Mouse (Mus musculus): ENCODE results near the gene Adcy5. TPM values are rescaled to one million over a fixed set of nuclear protein-coding genes. Genes with fewer than 3 reads are reported as not detected.

Adcy5 gene
- total and polyA plus RNA-seq, 2 experiments, result 0.46 to 1.6 TPM

- no peaks in the 10 kb centered on the region for H3K4me1 ChIP-seq (ENCODE audit: control insufficient read depth, insufficient read depth, low read length)
- no peak overlapping the region for H3K4me3 ChIP-seq (ENCODE audit: insufficient read depth, low read depth, low read length)
- WGBS, result 82% methylated on average over 14 of the region's 14 CpGs
- no peak overlapping the region for H3K27ac ChIP-seq (replicated peaks; ENCODE audit: insufficient read depth, low read depth, low read length)
- peak; percentile 39 for DNase-seq (ENCODE audit: extremely low read depth, low read depth, low spot score)
- H3K36me3 ChIP-seq (ENCODE audit: control insufficient read depth, insufficient read depth, low read length), result no peaks in the 10 kb centered on the region
- no peak for TF ChIP-seq CTCF (IDR thresholded peaks at IDR 0.05; ENCODE audit: low read depth, low read length)
- TF ChIP-seq POLR2A (IDR thresholded peaks at IDR 0.05; ENCODE audit: extremely low read depth, insufficient read depth, low read length), result no peak
- no peak overlapping the region for H3K9ac ChIP-seq (ENCODE audit: low read depth, low read length)
- H3K79me2 ChIP-seq (ENCODE audit: control insufficient read depth, insufficient read depth, low read length), result no peaks in the 10 kb centered on the region
- no peaks in the 10 kb centered on the region for H3K27me3 ChIP-seq (ENCODE audit: control insufficient read depth, insufficient read depth, low read length)
Measured at GRCm38 (mm10) chr16:35224716-35225115, 70.0 kb downstream of the Adcy5 start.

- Histone ChIP-seq H3K27ac (replicated peaks; ENCODE audit: insufficient read depth, low read depth, low read length) (no peak overlapping the region), H3K27me3 (ENCODE audit: control insufficient read depth, insufficient read depth, low read length) (no peaks in the 10 kb centered on the region), H3K36me3 (ENCODE audit: control insufficient read depth, insufficient read depth, low read length) (no peaks in the 10 kb centered on the region), H3K79me2 (ENCODE audit: control insufficient read depth, insufficient read depth, low read length) (no peaks in the 10 kb centered on the region), H3K4me1 (ENCODE audit: control insufficient read depth, insufficient read depth, low read length) (no peaks in the 10 kb centered on the region), H3K9ac (ENCODE audit: low read depth, low read length) (no peak overlapping the region), H3K4me3 (ENCODE audit: insufficient read depth, low read depth, low read length) (no peak overlapping the region)
- WGBS, result 65% methylated on average over 11 of the region's 11 CpGs
- TF ChIP-seq CTCF (IDR thresholded peaks at IDR 0.05; ENCODE audit: low read depth, low read length) (no peak), POLR2A (IDR thresholded peaks at IDR 0.05; ENCODE audit: extremely low read depth, insufficient read depth, low read length) (no peak)
- no peak for DNase-seq (ENCODE audit: extremely low read depth, low read depth, low spot score)
Measured at GRCm38 (mm10) chr16:35229582-35229981, 74.9 kb downstream of the Adcy5 start.

GRCm38 (mm10) chr16:35232153-35232750 lies 77.6 kb downstream of the Adcy5 start:
- Histone ChIP-seq H3K27me3 (ENCODE audit: control insufficient read depth, insufficient read depth, low read length) (no peaks in the 10 kb centered on the region), H3K4me1 (ENCODE audit: control insufficient read depth, insufficient read depth, low read length) (no peaks in the 10 kb centered on the region), H3K27ac (replicated peaks; ENCODE audit: insufficient read depth, low read depth, low read length) (no peak overlapping the region), H3K9ac (ENCODE audit: low read depth, low read length) (no peak overlapping the region), H3K4me3 (ENCODE audit: insufficient read depth, low read depth, low read length) (no peak overlapping the region), H3K36me3 (ENCODE audit: control insufficient read depth, insufficient read depth, low read length) (no peaks in the 10 kb centered on the region), H3K79me2 (ENCODE audit: control insufficient read depth, insufficient read depth, low read length) (no peaks in the 10 kb centered on the region)
- TF ChIP-seq POLR2A (IDR thresholded peaks at IDR 0.05; ENCODE audit: extremely low read depth, insufficient read depth, low read length), result no peak
- TF ChIP-seq CTCF (IDR thresholded peaks at IDR 0.05; ENCODE audit: low read depth, low read length), result no peak
- DNase-seq (ENCODE audit: extremely low read depth, low read depth, low spot score), result no peak
- WGBS, result 49% methylated on average over 14 of the region's 14 CpGs

GRCm38 (mm10) chr16:35233329-35233728 lies 78.7 kb downstream of the Adcy5 start:
- no peaks in the 10 kb centered on the region for H3K4me1 ChIP-seq (ENCODE audit: control insufficient read depth, insufficient read depth, low read length)
- H3K4me3 ChIP-seq (ENCODE audit: insufficient read depth, low read depth, low read length), result no peak overlapping the region
- no peaks in the 10 kb centered on the region for H3K36me3 ChIP-seq (ENCODE audit: control insufficient read depth, insufficient read depth, low read length)
- no peak overlapping the region for H3K9ac ChIP-seq (ENCODE audit: low read depth, low read length)
- TF ChIP-seq CTCF (IDR thresholded peaks at IDR 0.05; ENCODE audit: low read depth, low read length) (no peak), POLR2A (IDR thresholded peaks at IDR 0.05; ENCODE audit: extremely low read depth, insufficient read depth, low read length) (no peak)
- WGBS, result 86% methylated on average over 4 of the region's 4 CpGs
- no peak overlapping the region for H3K27ac ChIP-seq (replicated peaks; ENCODE audit: insufficient read depth, low read depth, low read length)
- DNase-seq (ENCODE audit: extremely low read depth, low read depth, low spot score), result no peak
- no peaks in the 10 kb centered on the region for H3K79me2 ChIP-seq (ENCODE audit: control insufficient read depth, insufficient read depth, low read length)
- no peaks in the 10 kb centered on the region for H3K27me3 ChIP-seq (ENCODE audit: control insufficient read depth, insufficient read depth, low read length)

GRCm38 (mm10) chr16:35237091-35237490 lies 82.4 kb downstream of the Adcy5 start:
- no peaks in the 10 kb centered on the region for H3K36me3 ChIP-seq (ENCODE audit: control insufficient read depth, insufficient read depth, low read length)
- WGBS, result 87% methylated on average over 7 of the region's 7 CpGs
- H3K4me3 ChIP-seq (ENCODE audit: insufficient read depth, low read depth, low read length), result no peak overlapping the region
- DNase-seq (ENCODE audit: extremely low read depth, low read depth, low spot score), result no peak
- no peaks in the 10 kb centered on the region for H3K4me1 ChIP-seq (ENCODE audit: control insufficient read depth, insufficient read depth, low read length)
- no peak overlapping the region for H3K27ac ChIP-seq (replicated peaks; ENCODE audit: insufficient read depth, low read depth, low read length)
- H3K27me3 ChIP-seq (ENCODE audit: control insufficient read depth, insufficient read depth, low read length), result no peaks in the 10 kb centered on the region; the same call in 1 of the 2 replicates
- TF ChIP-seq CTCF (IDR thresholded peaks at IDR 0.05; ENCODE audit: low read depth, low read length) (no peak), POLR2A (IDR thresholded peaks at IDR 0.05; ENCODE audit: extremely low read depth, insufficient read depth, low read length) (no peak)
- no peaks in the 10 kb centered on the region for H3K79me2 ChIP-seq (ENCODE audit: control insufficient read depth, insufficient read depth, low read length)
- H3K9ac ChIP-seq (ENCODE audit: low read depth, low read length), result no peak overlapping the region

GRCm38 (mm10) chr16:35239318-35239965 lies 84.8 kb downstream of the Adcy5 start:
- TF ChIP-seq CTCF (IDR thresholded peaks at IDR 0.05; ENCODE audit: low read depth, low read length) (no peak), POLR2A (IDR thresholded peaks at IDR 0.05; ENCODE audit: extremely low read depth, insufficient read depth, low read length) (no peak)
- Histone ChIP-seq H3K9ac (ENCODE audit: low read depth, low read length) (no peak overlapping the region), H3K4me1 (ENCODE audit: control insufficient read depth, insufficient read depth, low read length) (no peaks in the 10 kb centered on the region), H3K36me3 (ENCODE audit: control insufficient read depth, insufficient read depth, low read length) (no peaks in the 10 kb centered on the region), H3K27ac (replicated peaks; ENCODE audit: insufficient read depth, low read depth, low read length) (no peak overlapping the region), H3K27me3 (ENCODE audit: control insufficient read depth, insufficient read depth, low read length) (no peaks in the 10 kb centered on the region; the same call in 1 of the 2 replicates), H3K4me3 (ENCODE audit: insufficient read depth, low read depth, low read length) (no peak overlapping the region), H3K79me2 (ENCODE audit: control insufficient read depth, insufficient read depth, low read length) (no peaks in the 10 kb centered on the region)
- DNase-seq (ENCODE audit: extremely low read depth, low read depth, low spot score), result no peak
- 49% methylated on average over 12 of the region's 12 CpGs for WGBS

Measured in liver, adult 2 months (tissue).